Mouse (Mus musculus) megakaryocyte, embryonic 14.5 days (primary cell): ENCODE measurements around the gene Fgf9.

ENCODE experiments used
- FLI1 ChIP-seq: IDR thresholded peaks from 2 replicates; pipeline ENCODE4 v1.6.1; 2012; ENCODE audit warnings: low read length, inconsistent platforms, mixed read lengths
- GATA1 ChIP-seq: IDR thresholded peaks from 3 replicates; pipeline ENCODE4 v1.6.1; 2012; ENCODE audit warnings: mixed read lengths, low read length, inconsistent platforms, borderline replicate concordance

DNA sequence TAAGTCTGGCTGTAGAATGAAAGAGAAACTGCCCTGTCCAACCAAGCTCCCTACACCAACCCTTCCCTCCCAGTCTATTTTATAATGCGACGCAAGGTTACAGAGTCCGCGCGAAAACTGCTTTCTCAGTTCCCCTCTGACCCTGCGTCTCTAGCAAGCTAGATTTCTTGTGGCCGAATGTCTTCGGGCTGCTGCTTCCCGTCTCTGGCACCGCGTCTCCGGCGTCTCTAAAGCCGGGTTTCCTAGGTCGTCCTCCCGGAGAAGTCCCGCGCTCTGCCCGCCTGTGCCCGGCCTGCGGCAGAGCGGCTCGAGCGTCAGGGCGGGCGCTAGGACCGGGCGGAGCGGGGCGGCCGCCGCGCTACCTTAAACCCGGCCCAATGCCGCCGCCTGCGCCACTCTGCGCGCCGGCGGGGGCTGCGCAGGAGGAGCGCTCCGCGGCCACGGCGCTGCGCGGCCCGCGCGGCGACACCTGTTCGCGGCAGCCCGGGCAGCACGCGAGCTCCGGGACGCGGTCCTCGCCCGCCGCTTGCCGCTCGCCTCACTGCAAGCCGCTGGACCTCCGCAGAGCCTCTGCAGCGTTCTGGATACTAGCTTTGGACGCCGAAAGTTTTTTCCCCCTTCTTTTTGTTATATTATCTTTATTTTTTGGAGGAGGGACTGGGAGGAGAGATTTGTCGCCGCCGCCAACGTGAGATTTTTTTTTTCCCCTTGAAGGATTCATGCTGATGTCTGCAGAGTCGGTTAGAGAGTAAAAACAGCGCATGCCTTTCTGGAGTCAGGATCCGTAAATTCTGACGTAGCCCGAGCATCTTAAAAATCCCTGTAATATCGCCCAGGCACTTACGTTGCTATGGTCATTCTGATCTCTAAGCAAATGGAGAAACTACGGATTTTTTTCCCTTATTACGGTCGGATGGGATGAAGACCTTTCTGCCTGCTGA, 1.8 kb downstream of the Fgf9 start:
- no peak for TF ChIP-seq GATA1
- no peak for TF ChIP-seq FLI1
